Mouse (Mus musculus) myocyte (in vitro differentiated cells): ENCODE results near the gene Cux1. TPM values are rescaled to one million over a fixed set of nuclear protein-coding genes. Genes with fewer than 3 reads are reported as not detected.
A peak's percentile ranks its signal among the peaks of the same experiment; 100 is the strongest.

Source experiments
- H3K27me3 ChIP-seq: one replicate; pipeline ENCODE4 v1.6.1; 2011; ENCODE audit not compliant: control insufficient read depth, insufficient read depth, insufficient read length
- H3K36me3 ChIP-seq: one replicate; pipeline ENCODE4 v1.6.1; 2011; ENCODE audit not compliant: control insufficient read depth, insufficient read depth
- H3K4me2 ChIP-seq: one replicate; pipeline ENCODE4 v1.6.1; 2011; ENCODE audit warnings: low read depth, control low read depth
- H3K4me3 ChIP-seq: one replicate; pipeline ENCODE4 v1.5.1; 2011; ENCODE audit warnings: mild to moderate bottlenecking, control low read depth, moderate library complexity
- H3K79me2 ChIP-seq: one replicate; pipeline ENCODE4 v1.6.1; 2011; ENCODE audit not compliant: control insufficient read depth, insufficient read depth
- H3ac ChIP-seq: one replicate; pipeline ENCODE4 v1.6.1; 2011; ENCODE audit not compliant: control insufficient read depth, insufficient read length
- CEBPB ChIP-seq: IDR thresholded peaks from 2 replicates; pipeline ENCODE4 v1.6.1; 2011; ENCODE audit warnings: mild to moderate bottlenecking, moderate library complexity; ENCODE audit not compliant: poor library complexity, insufficient read depth, severe bottlenecking
- E2F4 ChIP-seq: IDR thresholded peaks from one replicate; pipeline ENCODE4 v1.6.1; 2011; ENCODE audit warnings: mild to moderate bottlenecking, control low read depth, moderate library complexity; ENCODE audit not compliant: insufficient read depth
- MAX ChIP-seq: IDR thresholded peaks from one replicate; pipeline ENCODE4 v1.6.1; 2011; ENCODE audit warnings: low read depth, mild to moderate bottlenecking, control low read depth
- MYOD1 ChIP-seq, 3 experiments: IDR thresholded peaks; one replicate each; pipeline ENCODE4 v1.6.1; 2011; ENCODE audit warnings: control low read depth in 2 of 3, low read depth in 2 of 3, mild to moderate bottlenecking in 2 of 3, moderate library complexity in 1 of 3; ENCODE audit not compliant: insufficient read length in 2 of 3, control insufficient read depth in 1 of 3
- MYOG ChIP-seq, 3 experiments: IDR thresholded peaks; one replicate each; pipeline ENCODE4 v1.6.1; 2011; ENCODE audit warnings: control low read depth in 2 of 3, low read depth in 2 of 3, mild to moderate bottlenecking in 2 of 3; ENCODE audit not compliant: insufficient read length in 2 of 3, control insufficient read depth in 1 of 3, insufficient read depth in 1 of 3
- POLR2A ChIP-seq: IDR thresholded peaks from one replicate; pipeline ENCODE4 v1.6.1; 2011; ENCODE audit warnings: low read depth, mild to moderate bottlenecking, control low read depth, moderate library complexity; ENCODE audit not compliant: insufficient read length
- POLR2AphosphoS2 ChIP-seq: IDR thresholded peaks from one replicate; pipeline ENCODE4 v1.6.1; 2011; ENCODE audit warnings: low read depth, control low read depth; ENCODE audit not compliant: insufficient read length
- REST ChIP-seq: IDR thresholded peaks from one replicate; pipeline ENCODE4 v1.6.1; 2011; ENCODE audit warnings: mild to moderate bottlenecking, control low read depth, moderate library complexity; ENCODE audit not compliant: insufficient read depth, insufficient read length
- SRF ChIP-seq: IDR thresholded peaks from one replicate; pipeline ENCODE4 v1.6.1; 2011; ENCODE audit warnings: low read depth; ENCODE audit not compliant: control insufficient read depth, insufficient read length
- TCF12 ChIP-seq: IDR thresholded peaks from one replicate; pipeline ENCODE4 v1.6.1; 2011; ENCODE audit warnings: mild to moderate bottlenecking, control low read depth; ENCODE audit not compliant: poor library complexity, insufficient read depth, severe bottlenecking
- TCF3 ChIP-seq: IDR thresholded peaks from one replicate; pipeline ENCODE4 v1.6.1; 2011; ENCODE audit warnings: low read depth, control low read depth; ENCODE audit not compliant: insufficient read length
- USF1 ChIP-seq: IDR thresholded peaks from one replicate; pipeline ENCODE4 v1.6.1; 2011; ENCODE audit warnings: low read depth, mild to moderate bottlenecking, control low read depth, moderate library complexity
- polyA plus RNA-seq: library from polyadenylated mRNA; unstranded; fragments of >200 nt; fragmentation: generic; extraction: Trizol; gene quantifications from one replicate; pipeline ENCODE4 v1.2.1, GENCODE M21; 2012; ENCODE audit warnings: missing spikeins

Gene Cux1
- polyA plus RNA-seq, 1 experiment = 50.7 TPM

- Histone ChIP-seq H3K27me3 (no peaks in the 10 kb centered on the region), H3K36me3 (no peaks in the 10 kb centered on the region), H3K4me2 (peak overlapping the region; percentile 99), H3K79me2 (peaks cover 28% of the 10 kb centered on the region), H3K4me3 (peak overlapping the region; percentile 93), H3ac (peak overlapping the region; percentile 70)
- no peak for TF ChIP-seq MAX
Measured at GRCm38 (mm10) chr5:136568026-136568765, 906 bp upstream of the Cux1 start.

GRCm38 (mm10) chr5:136566812-136567175, 496 bp downstream of the Cux1 start:
- Histone ChIP-seq H3K36me3 (no peaks in the 10 kb centered on the region), H3K4me2 (no peak overlapping the region), H3K79me2 (peaks cover 42% of the 10 kb centered on the region), H3ac (peak overlapping the region; percentile 70), H3K27me3 (no peaks in the 10 kb centered on the region), H3K4me3 (peak overlapping the region; percentile 93)
- TF ChIP-seq MYOD1 (IDR thresholded peaks at IDR 0.05; ENCODE audit: control insufficient read depth in 1 of 3, insufficient read length in 2 of 3, low read depth in 2 of 3) = no peak
- no peak for TF ChIP-seq CEBPB
- TF ChIP-seq E2F4 = no peak
- no peak for TF ChIP-seq MAX
- TF ChIP-seq REST = no peak
- TF ChIP-seq POLR2A = no peak
- no peak for TF ChIP-seq TCF12
- TF ChIP-seq SRF = no peak
- no peak for TF ChIP-seq MYOG (IDR thresholded peaks at IDR 0.05; ENCODE audit: control insufficient read depth in 1 of 3, insufficient read depth in 1 of 3, insufficient read length in 2 of 3, low read depth in 2 of 3)
- no peak for TF ChIP-seq POLR2AphosphoS2
- TF ChIP-seq USF1 = no peak
- no peak for TF ChIP-seq TCF3

DNA sequence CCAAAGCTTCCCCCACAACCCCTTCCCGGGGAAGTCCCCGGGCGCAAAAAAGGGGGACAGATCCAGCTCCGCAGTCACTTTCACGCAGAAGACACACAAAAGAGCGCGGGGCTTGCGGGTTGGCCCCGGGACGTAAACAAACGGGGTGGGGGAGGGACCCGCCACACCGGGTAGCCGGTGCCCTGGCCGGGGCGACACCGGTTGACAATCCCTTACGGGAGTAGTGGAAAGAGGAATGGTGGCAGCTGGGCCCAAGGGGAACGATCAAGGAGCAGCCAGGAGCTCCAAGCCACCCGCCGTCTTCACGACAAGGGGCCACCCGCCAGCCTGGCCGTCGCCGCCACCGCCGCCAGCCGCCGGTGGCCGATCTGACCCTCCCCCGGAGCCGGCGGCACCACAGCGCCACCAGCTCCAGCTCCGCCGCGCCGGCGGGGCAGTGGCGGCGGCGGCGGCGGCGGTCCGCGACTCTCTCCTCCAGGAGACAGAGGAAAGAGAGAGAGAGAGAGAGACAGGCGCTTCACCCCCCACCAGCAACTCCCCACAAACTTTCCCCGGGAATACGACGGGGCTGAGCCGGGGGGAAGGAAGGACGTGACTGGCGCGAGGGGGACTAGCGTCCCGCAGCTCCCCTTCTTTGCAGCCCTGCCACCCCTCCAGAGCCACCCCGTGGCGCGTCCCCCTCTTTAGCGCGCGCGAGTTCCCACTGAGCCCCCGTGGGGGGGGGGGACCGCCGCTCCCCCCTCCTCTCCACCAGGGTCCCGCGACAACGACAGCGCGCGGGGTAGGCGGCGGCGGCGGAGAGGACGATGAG, 1.1 kb downstream of the Cux1 start:
- no peaks in the 10 kb centered on the region for H3K27me3 ChIP-seq
- peaks cover 48% of the 10 kb centered on the region for H3K79me2 ChIP-seq
- TF ChIP-seq SRF (no peak), E2F4 (no peak), REST (no peak), MYOG (IDR thresholded peaks at IDR 0.05; ENCODE audit: control insufficient read depth in 1 of 3, insufficient read depth in 1 of 3, insufficient read length in 2 of 3, low read depth in 2 of 3) (no peak), TCF12 (no peak), POLR2A (peak; percentile 51), TCF3 (no peak), MYOD1 (IDR thresholded peaks at IDR 0.05; ENCODE audit: control insufficient read depth in 1 of 3, insufficient read length in 2 of 3, low read depth in 2 of 3) (no peak), MAX (no peak), CEBPB (no peak), USF1 (no peak), POLR2AphosphoS2 (peak; percentile 38)
- H3K36me3 ChIP-seq = no peaks in the 10 kb centered on the region
- H3K4me3 ChIP-seq = peak overlapping the region; percentile 93
- H3K4me2 ChIP-seq = peak overlapping the region; percentile 93
- H3ac ChIP-seq = peak overlapping the region; percentile 70

DNA sequence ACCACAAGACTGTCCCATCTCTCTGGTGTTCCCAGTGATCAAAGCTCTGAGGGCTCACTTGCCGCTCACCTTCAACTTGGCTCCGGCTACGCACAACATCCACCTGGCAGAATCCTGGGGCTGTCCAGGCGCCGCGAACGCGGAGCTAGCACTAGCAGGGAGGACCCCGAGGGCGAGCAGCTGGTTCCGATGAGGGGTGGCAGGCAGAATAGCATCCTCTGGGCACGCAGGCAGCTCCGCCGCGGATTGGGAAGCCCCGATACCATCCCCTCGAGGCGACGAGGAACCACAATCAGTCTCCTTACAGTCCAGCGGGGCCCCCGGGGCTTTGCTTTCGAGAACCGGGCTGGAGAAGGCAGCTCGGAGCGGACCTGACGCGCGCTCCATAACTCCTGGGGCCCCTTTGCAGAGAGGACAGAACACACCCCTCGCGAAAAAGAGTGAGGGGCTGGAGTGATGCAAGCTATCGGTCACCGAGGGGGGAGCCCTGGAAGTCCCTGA, 1.9 kb downstream of the Cux1 start:
- Histone ChIP-seq H3K27me3 (no peaks in the 10 kb centered on the region), H3K79me2 (peaks cover 56% of the 10 kb centered on the region), H3K4me2 (peak overlapping the region; percentile 93), H3K4me3 (peak overlapping the region; percentile 93), H3K36me3 (no peaks in the 10 kb centered on the region), H3ac (peak overlapping the region; percentile 70)
- no peak for TF ChIP-seq TCF12
- TF ChIP-seq MYOG (IDR thresholded peaks at IDR 0.05; ENCODE audit: control insufficient read depth in 1 of 3, insufficient read depth in 1 of 3, insufficient read length in 2 of 3, low read depth in 2 of 3) = peak in 2 of 3 experiments; percentile 8 to 18
- TF ChIP-seq REST = no peak
- no peak for TF ChIP-seq E2F4
- peak in 1 of 3 experiments; percentile 25 for TF ChIP-seq MYOD1 (IDR thresholded peaks at IDR 0.05; ENCODE audit: control insufficient read depth in 1 of 3, insufficient read length in 2 of 3, low read depth in 2 of 3)
